Mouse (Mus musculus) midbrain, embryonic 11.5 days (tissue): Measurements from ENCODE around the gene Trappc11. TPM values are rescaled to one million over a fixed set of nuclear protein-coding genes. Genes with fewer than 3 reads are reported as not detected.

Experiments used
- ATAC-seq: fragments of 200-750 bp; cut with Nextera tagmentation; 2 replicates; pipeline ENCODE4 v1.8.0; 2017; ENCODE audit warnings: moderate TSS enrichment, moderate library complexity; ENCODE audit not compliant: low FRiP score
- DNase-seq: peaks from one replicate; pipeline ENCODE4 v3.0.0; 2015; ENCODE audit warnings: low spot score; ENCODE audit errors: missing footprints
- H3K27ac ChIP-seq: fragments of 300-500 bp; sonication (generic); 2 replicates; pipeline ENCODE4 v1.5.1; 2014; ENCODE audit warnings: low read depth, low read length
- H3K27me3 ChIP-seq: fragments of 300-500 bp; sonication (generic); 2 replicates; pipeline ENCODE4 v1.6.1; 2014; ENCODE audit warnings: mild to moderate bottlenecking, low read length, moderate library complexity, mixed read lengths; ENCODE audit not compliant: control insufficient read depth, insufficient read depth
- H3K36me3 ChIP-seq: fragments of 300-500 bp; sonication (generic); 2 replicates; pipeline ENCODE4 v1.6.1; 2014; ENCODE audit warnings: mild to moderate bottlenecking, low read length, moderate library complexity, mixed read lengths; ENCODE audit not compliant: control insufficient read depth, insufficient read depth
- H3K4me1 ChIP-seq: fragments of 300-500 bp; sonication (generic); 2 replicates; pipeline ENCODE4 v1.6.1; 2014; ENCODE audit warnings: low read length; ENCODE audit not compliant: control insufficient read depth, insufficient read depth
- H3K4me2 ChIP-seq: fragments of 300-500 bp; sonication (generic); 2 replicates; pipeline ENCODE4 v1.6.1; 2014; ENCODE audit warnings: mild to moderate bottlenecking, moderate library complexity
- H3K4me3 ChIP-seq: fragments of 300-500 bp; sonication (generic); 2 replicates; pipeline ENCODE4 v1.5.1; 2014; ENCODE audit warnings: low read depth, low read length
- H3K9ac ChIP-seq: fragments of 300-500 bp; sonication (generic); 2 replicates; pipeline ENCODE4 v1.6.1; 2014; ENCODE audit warnings: low read length
- H3K9me3 ChIP-seq: fragments of 300-500 bp; sonication (generic); 2 replicates; pipeline ENCODE4 v1.6.1; 2016; ENCODE audit warnings: low read length; ENCODE audit not compliant: control insufficient read depth
- WGBS: fragments of 180-500 bp; shearing (Covaris S2); extraction: QIAGEN DNeasy Blood & Tissue Kit; methylation state at CpG from one replicate; pipeline ENCODE4 v1.1.7; 2014; 5-methylcytosine and 5-hydroxymethylcytosine counted together
- polyA plus RNA-seq: library from polyadenylated mRNA; unstranded; fragments of >200 nt; fragmentation: Nextera tagmentation; extraction: Ambion mirVana; gene quantifications from 2 replicates; pipeline ENCODE4 v1.2.1, GENCODE M21; 2014

Trappc11 gene
- polyA plus RNA-seq = 47.0 and 47.8 TPM in 2 replicates

GRCm38 (mm10) chr8:47533344-47534125 lies at the start of gene Trappc11, which contains the start of gene Rwdd4a:
Gene Trappc11 (minus strand): TSS chr8:47533470.
Gene Rwdd4a (plus strand): TSS chr8:47533664.
- H3K9ac ChIP-seq = peak within 1 kb of the TSS; percentile 86
- peaks cover 6% of the 10 kb centered on the region; the same call in 1 of the 2 replicates for H3K36me3 ChIP-seq
- H3K9me3 ChIP-seq = no peaks in the 10 kb centered on the region
- ATAC-seq (peak; percentile 100), DNase-seq (peak; percentile 99)
- peaks cover 8% of the 10 kb centered on the region for H3K4me1 ChIP-seq
- no peaks in the 10 kb centered on the region for H3K27me3 ChIP-seq
- peak within 1 kb of the TSS; percentile 87 for H3K4me2 ChIP-seq
- WGBS = under 1% methylated on average over 65 of the region's 65 CpGs
- H3K27ac ChIP-seq = peak within 1 kb of the TSS; percentile 70; the same call in 1 of the 2 replicates
- H3K4me3 ChIP-seq = peak within 1 kb of the TSS; percentile 73

- peak; percentile 86 for DNase-seq
- Histone ChIP-seq H3K4me1 (no peaks in the 10 kb centered on the region), H3K9ac (no peak overlapping the region), H3K27ac (no peak overlapping the region), H3K36me3 (no peaks in the 10 kb centered on the region), H3K9me3 (no peaks in the 10 kb centered on the region), H3K4me3 (no peak overlapping the region), H3K4me2 (no peak overlapping the region), H3K27me3 (no peaks in the 10 kb centered on the region)
- no peak for ATAC-seq
- 77% methylated on average over 7 of the region's 7 CpGs for WGBS
Measured at GRCm38 (mm10) chr8:47581454-47581853, 48.2 kb upstream of the Trappc11 start.

- no peak overlapping the region for H3K4me3 ChIP-seq
- no peak overlapping the region for H3K27ac ChIP-seq
- no peak overlapping the region for H3K9ac ChIP-seq
- no peaks in the 10 kb centered on the region for H3K27me3 ChIP-seq
- ATAC-seq (no peak), DNase-seq (no peak)
- 88% methylated on average over 7 of the region's 7 CpGs for WGBS
- H3K4me1 ChIP-seq = no peaks in the 10 kb centered on the region
- no peaks in the 10 kb centered on the region for H3K36me3 ChIP-seq
- no peaks in the 10 kb centered on the region for H3K9me3 ChIP-seq
- H3K4me2 ChIP-seq = no peak overlapping the region
Measured at GRCm38 (mm10) chr8:47573482-47573881, 40.2 kb upstream of the Trappc11 start.

GRCm38 (mm10) chr8:47570161-47570560 lies 36.9 kb upstream of the Trappc11 start:
- Histone ChIP-seq H3K4me3 (no peak overlapping the region), H3K27me3 (no peaks in the 10 kb centered on the region), H3K4me2 (no peak overlapping the region), H3K27ac (no peak overlapping the region), H3K9ac (no peak overlapping the region), H3K36me3 (no peaks in the 10 kb centered on the region), H3K9me3 (no peaks in the 10 kb centered on the region), H3K4me1 (no peaks in the 10 kb centered on the region)
- DNase-seq (no peak), ATAC-seq (no peak)
- 87% methylated on average over 6 of the region's 6 CpGs for WGBS

- Histone ChIP-seq H3K9me3 (no peaks in the 10 kb centered on the region), H3K4me3 (no peak overlapping the region), H3K4me1 (no peaks in the 10 kb centered on the region), H3K9ac (no peak overlapping the region), H3K4me2 (no peak overlapping the region), H3K27me3 (no peaks in the 10 kb centered on the region), H3K36me3 (no peaks in the 10 kb centered on the region), H3K27ac (no peak overlapping the region)
- WGBS = 86% methylated on average over 5 of the region's 5 CpGs
- ATAC-seq (no peak), DNase-seq (no peak)
Measured at GRCm38 (mm10) chr8:47568098-47568497, 34.8 kb upstream of the Trappc11 start.

GRCm38 (mm10) chr8:47566551-47566950 lies 33.3 kb upstream of the Trappc11 start:
- H3K9me3 ChIP-seq = no peaks in the 10 kb centered on the region
- H3K9ac ChIP-seq = no peak overlapping the region
- 90% methylated on average over 6 of the region's 6 CpGs for WGBS
- no peak overlapping the region for H3K4me3 ChIP-seq
- no peaks in the 10 kb centered on the region for H3K4me1 ChIP-seq
- no peaks in the 10 kb centered on the region for H3K36me3 ChIP-seq
- H3K4me2 ChIP-seq = no peak overlapping the region
- no peak overlapping the region for H3K27ac ChIP-seq
- DNase-seq (no peak), ATAC-seq (no peak)
- no peaks in the 10 kb centered on the region for H3K27me3 ChIP-seq

- Histone ChIP-seq H3K27ac (no peak overlapping the region), H3K4me3 (no peak overlapping the region), H3K36me3 (no peaks in the 10 kb centered on the region), H3K4me1 (no peaks in the 10 kb centered on the region), H3K4me2 (no peak overlapping the region), H3K27me3 (no peaks in the 10 kb centered on the region), H3K9me3 (no peaks in the 10 kb centered on the region), H3K9ac (no peak overlapping the region)
- ATAC-seq (no peak), DNase-seq (no peak)
- 90% methylated on average over 7 of the region's 7 CpGs for WGBS
Measured at GRCm38 (mm10) chr8:47560801-47561200, 27.5 kb upstream of the Trappc11 start.

GRCm38 (mm10) chr8:47558274-47558673 lies 25.0 kb upstream of the Trappc11 start:
- DNase-seq (no peak), ATAC-seq (no peak)
- Histone ChIP-seq H3K9ac (no peak overlapping the region), H3K9me3 (no peaks in the 10 kb centered on the region), H3K4me2 (no peak overlapping the region), H3K4me1 (no peaks in the 10 kb centered on the region), H3K27ac (no peak overlapping the region), H3K36me3 (no peaks in the 10 kb centered on the region), H3K27me3 (no peaks in the 10 kb centered on the region), H3K4me3 (no peak overlapping the region)
- 36% methylated on average over 7 of the region's 7 CpGs for WGBS

GRCm38 (mm10) chr8:47556446-47556845 lies 23.2 kb upstream of the Trappc11 start:
- WGBS = 84% methylated on average over 7 of the region's 7 CpGs
- Histone ChIP-seq H3K27ac (no peak overlapping the region), H3K4me1 (no peaks in the 10 kb centered on the region), H3K4me2 (no peak overlapping the region), H3K36me3 (no peaks in the 10 kb centered on the region; the same call in 1 of the 2 replicates), H3K9ac (no peak overlapping the region), H3K27me3 (no peaks in the 10 kb centered on the region), H3K4me3 (no peak overlapping the region), H3K9me3 (no peaks in the 10 kb centered on the region)
- no peak for DNase-seq
- no peak for ATAC-seq
